Comparison of ENCODE assay signal across 8 mouse cellular contexts in the genomic region with DNA sequence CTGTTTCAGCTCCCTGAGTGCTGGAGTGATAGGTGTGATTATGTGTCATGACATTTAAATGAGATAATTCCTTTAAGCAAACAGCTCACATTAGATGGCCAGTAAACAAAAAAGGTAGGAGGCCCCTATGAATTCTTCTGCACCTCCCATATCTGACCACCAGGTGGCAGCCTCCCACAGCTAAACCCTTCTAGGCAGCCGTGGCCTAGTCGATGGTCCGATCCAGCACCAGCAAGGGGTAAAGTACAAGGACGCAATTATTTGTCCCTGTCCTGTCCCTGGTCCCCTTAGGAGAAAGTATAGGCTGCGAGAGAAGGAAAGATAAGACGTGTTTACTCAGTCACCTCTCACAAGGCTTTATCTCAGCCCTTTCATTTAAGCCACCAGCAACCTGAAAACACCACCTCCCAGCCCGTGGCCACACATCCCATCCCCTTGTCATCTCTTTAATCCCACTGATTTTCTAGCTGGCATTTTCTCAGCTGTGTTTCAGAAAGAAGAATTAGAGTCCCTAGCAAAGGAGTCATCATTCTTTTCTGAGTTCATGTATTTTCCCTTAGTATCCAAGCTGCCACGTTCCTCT. TPM values are rescaled to one million over a fixed set of nuclear protein-coding genes. Genes with fewer than 3 reads are reported as not detected.
DNase-seq lines count a peak whose midpoint lies in the region; ATAC-seq lines count a peak whose summit lies in the region.

No protein-coding gene starts in this region.

- H3K27ac ChIP-seq in embryonic facial prominence, embryonic 10.5 days (replicated peaks): no peak overlapping the region; the same call in 1 of the 2 replicates
- H3K27ac ChIP-seq in kidney, embryonic 15.5 days: no peak overlapping the region
- H3K27ac ChIP-seq in stomach, embryonic 16.5 days (ENCODE audit: low read length): no peak overlapping the region

- no peak overlapping the region for H3K4me3 ChIP-seq in embryonic facial prominence, embryonic 10.5 days
- H3K4me3 ChIP-seq in kidney, embryonic 15.5 days (replicated peaks): no peak overlapping the region
- no peak overlapping the region for H3K4me3 ChIP-seq in stomach, embryonic 16.5 days (replicated peaks; ENCODE audit: low read length)

- DNase-seq in 3T3-L1 (ENCODE audit: low read depth, low spot score) (peak; percentile 85), liver (peak; percentile 81)
- peak; percentile 80 for DNase-seq in adrenal gland, postnatal 10 days
- DNase-seq in embryonic facial prominence, embryonic 10.5 days (ENCODE audit: low spot score): peak; percentile 71
- DNase-seq in heart, adult 18-20 months: peak; percentile 72 to 89

- 0 out of 2 replicates have a peak, but pooled peaks have one; percentile 36 for ATAC-seq in kidney, embryonic 15.5 days (replicated peaks; ENCODE audit: low FRiP score)
- peak; percentile 73; the same call in 1 of the 2 replicates for ATAC-seq in monocyte, adult 5-6 weeks (replicated peaks; ENCODE audit: insufficient number of reproducible peaks, low FRiP score, low TSS enrichment, poor library complexity, severe bottlenecking)
- peak; percentile 62; the same call in 1 of the 2 replicates for ATAC-seq in stomach, embryonic 16.5 days (ENCODE audit: insufficient read depth, low FRiP score)

- H3K4me1 ChIP-seq in embryonic facial prominence, embryonic 10.5 days: no peaks in the 10 kb centered on the region
- H3K4me1 ChIP-seq in kidney, embryonic 15.5 days: no peaks in the 10 kb centered on the region
- H3K4me1 ChIP-seq in stomach, embryonic 16.5 days (ENCODE audit: control insufficient read depth, insufficient read depth, low read length): no peaks in the 10 kb centered on the region

- no peak overlapping the region for H3K9ac ChIP-seq in kidney, embryonic 15.5 days
- H3K9ac ChIP-seq in stomach, embryonic 16.5 days (ENCODE audit: low read length): no peak overlapping the region

- no peak overlapping the region for H3K4me2 ChIP-seq in kidney, embryonic 15.5 days
- peak overlapping the region; percentile 24; the same call in 1 of the 2 replicates for H3K4me2 ChIP-seq in stomach, embryonic 16.5 days (ENCODE audit: low read depth, low read length)

- H3K36me3 ChIP-seq in embryonic facial prominence, embryonic 10.5 days (replicated peaks): no peaks in the 10 kb centered on the region
- H3K36me3 ChIP-seq in kidney, embryonic 15.5 days: no peaks in the 10 kb centered on the region
- no peaks in the 10 kb centered on the region for H3K36me3 ChIP-seq in stomach, embryonic 16.5 days (ENCODE audit: control insufficient read depth, insufficient read depth, low read length)

- 43% methylated on average over 8 of the region's 8 CpGs for WGBS in embryonic facial prominence, embryonic 10.5 days
- 40% methylated on average over 8 of the region's 8 CpGs for WGBS in kidney, embryonic 15.5 days
- WGBS in stomach, embryonic 16.5 days: 33% methylated on average over 8 of the region's 8 CpGs

- no peaks in the 10 kb centered on the region for H3K27me3 ChIP-seq in embryonic facial prominence, embryonic 10.5 days (replicated peaks; ENCODE audit: low read depth, poor library complexity, severe bottlenecking)
- no peaks in the 10 kb centered on the region for H3K27me3 ChIP-seq in kidney, embryonic 15.5 days
- H3K27me3 ChIP-seq in stomach, embryonic 16.5 days (ENCODE audit: control insufficient read depth, insufficient read depth, low read length): no peaks in the 10 kb centered on the region

- no peaks in the 10 kb centered on the region for H3K9me3 ChIP-seq in embryonic facial prominence, embryonic 10.5 days
- no peaks in the 10 kb centered on the region for H3K9me3 ChIP-seq in kidney, embryonic 15.5 days (replicated peaks)
- H3K9me3 ChIP-seq in stomach, embryonic 16.5 days (replicated peaks; ENCODE audit: control insufficient read depth, low read length): no peaks in the 10 kb centered on the region

RNA-seq across cellular contexts. Expression of a gene that starts 26.3 kb away (rescaled TPM):
- total RNA-seq in adrenal gland, postnatal 10 days (2021): 10 to 100 TPM; 55.9 to 60.1 TPM
- polyA plus RNA-seq in embryonic facial prominence, embryonic 10.5 days (2016; fragmentation: Nextera tagmentation; extraction: Ambion mirVana): 11.4 and 11.8 TPM in 2 replicates
- 10 to 100 TPM; 26.6 to 28.5 TPM for total RNA-seq in heart, adult 18-20 months (2021)
- 13.9 and 16.5 TPM in 2 replicates for polyA plus RNA-seq in kidney, embryonic 15.5 days (2015; fragmentation: Nextera tagmentation; extraction: Ambion mirVana)
- total RNA-seq in monocyte, adult 5-6 weeks (2017): 54.8 to 87.8 TPM (median 75.7 TPM) in 3 replicates
- polyA plus RNA-seq in stomach, embryonic 16.5 days (2015; fragmentation: Nextera tagmentation; extraction: Ambion mirVana): 12.2 and 12.3 TPM in 2 replicates
